Mouse (Mus musculus) B cell, adult 67 days (primary cell): Measurements from ENCODE around the gene Dpy19l1. TPM values are rescaled to one million over a fixed set of nuclear protein-coding genes. Genes with fewer than 3 reads are reported as not detected.

Source experiments
- total RNA-seq, 2 experiments: library from RNA; stranded (reverse); gene quantifications; 4 replicates each; pipeline ENCODE4 v1.2.4; 2023

Gene Dpy19l1
- 1 to 10 TPM; 8.1 to 9.8 TPM for total RNA-seq

DNA sequence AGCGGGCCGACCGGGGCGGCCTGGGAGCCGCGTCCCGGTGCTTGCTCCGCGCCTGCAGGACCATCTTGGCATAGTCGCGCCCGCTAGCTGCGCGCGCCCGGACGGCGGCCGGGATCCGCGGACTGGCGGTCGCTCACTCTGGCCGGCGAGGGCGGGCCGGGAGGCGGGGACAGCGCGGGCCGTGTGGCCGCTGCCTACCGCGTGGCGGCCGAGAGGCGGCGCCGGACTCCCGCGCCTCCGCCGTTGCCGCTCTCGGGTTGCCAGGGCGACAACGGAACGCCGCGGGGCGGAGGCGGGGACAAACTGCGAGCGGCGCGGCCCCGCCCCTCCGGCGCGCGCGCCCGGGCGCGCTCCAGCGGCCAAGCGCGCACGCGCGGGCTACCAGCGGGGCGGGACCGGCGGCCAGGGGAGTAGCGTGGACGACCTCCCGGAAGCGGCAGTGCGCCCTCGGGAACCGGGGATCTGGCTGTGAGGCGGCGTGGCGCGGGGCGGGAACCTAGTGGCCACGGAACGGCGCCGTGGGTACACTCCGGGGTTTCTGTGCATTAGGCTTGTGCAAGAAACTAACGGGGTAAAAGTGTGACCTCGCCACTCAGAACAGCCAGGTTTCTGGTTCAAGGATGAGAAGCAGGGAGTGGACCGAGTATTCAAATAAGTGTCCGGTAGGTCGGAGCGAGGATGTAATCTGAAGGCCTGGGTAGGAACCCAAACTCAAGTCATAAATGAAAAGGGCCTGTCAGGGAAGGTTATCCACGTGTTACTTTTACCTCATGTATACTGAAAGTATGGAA lies at the start of gene Dpy19l1:
Gene Dpy19l1, minus strand, starts transcription at position 74 of the 791 bp plus-strand sequence.

Other genes starting within 250 kb of the Dpy19l1 start
- not detected for gene Cypt4, start 122.1 kb upstream of the Dpy19l1 start, total RNA-seq
- gene Dpy19l2, start 193.2 kb upstream of the Dpy19l1 start, total RNA-seq: not detected